Mouse (Mus musculus): ENCODE measurements at regions not wholly inside any gene's neighbourhood (a gene's known extent, or its start where the extent isn't known, plus 50 kb on each side); places are given as distances from the start of the nearest gene placed in this dataset.
A peak's percentile ranks its signal among the peaks of the same experiment; 100 is the strongest.
"Not testable (repeated sequence)": the region's sequence is repeated elsewhere in the genome, so short reads cannot be mapped to it uniquely, and the experiment has no call there.

DNA sequence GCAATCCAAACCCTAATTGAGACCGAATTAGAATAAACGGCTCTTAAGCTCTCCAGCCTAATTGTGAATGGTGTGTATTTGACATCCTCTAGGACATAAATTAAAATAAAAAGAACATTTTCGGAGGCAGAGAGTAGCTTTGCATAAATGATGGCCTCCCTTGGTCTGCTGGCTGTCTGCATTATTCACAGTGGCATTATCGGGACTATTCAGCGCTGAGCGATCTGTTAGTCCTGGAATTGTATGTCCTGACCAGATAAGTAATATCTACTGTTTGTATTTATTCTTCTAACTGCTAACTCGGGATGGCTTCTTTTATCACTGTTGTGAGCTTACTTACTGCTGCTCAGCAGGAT, 299.6 kb downstream of the Chl1 start:
- DNase-seq (ENCODE audit: low spot score in 2 of 2) = no peak

DNA sequence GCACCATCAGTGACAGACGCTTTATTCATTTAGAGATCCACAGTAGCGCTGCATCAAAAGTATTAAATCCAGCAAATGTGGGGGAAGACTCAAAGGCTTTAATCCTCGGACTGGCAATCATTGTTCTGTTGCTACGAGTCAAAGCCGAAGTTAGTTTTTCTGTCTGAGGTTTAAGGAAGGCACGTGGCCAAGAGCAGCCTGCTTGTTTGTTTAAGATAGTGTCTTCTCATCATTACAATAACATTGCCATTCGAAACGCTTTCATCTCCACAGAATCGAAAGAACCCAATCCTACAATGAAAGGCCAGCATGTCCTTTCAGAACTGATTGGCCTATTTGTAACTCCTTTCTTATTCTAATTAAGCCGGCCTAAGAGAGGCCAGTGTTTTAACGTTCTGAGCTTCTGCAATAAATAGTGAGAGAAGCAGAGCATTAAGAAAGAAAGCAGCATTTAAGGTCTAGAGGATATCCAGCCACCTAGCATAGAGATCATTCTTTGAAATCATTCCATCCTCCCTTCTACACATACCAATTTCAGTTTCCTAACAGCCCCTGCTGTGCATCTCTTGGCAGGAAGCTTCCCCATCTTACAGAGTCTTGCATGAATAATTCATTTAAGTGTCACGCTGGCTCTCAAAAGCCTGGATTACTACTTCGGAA, 300.1 kb downstream of the Chl1 start:
- DNase-seq (ENCODE audit: low spot score in 2 of 2) = peak in 1 of 2 experiments; percentile 20

DNA sequence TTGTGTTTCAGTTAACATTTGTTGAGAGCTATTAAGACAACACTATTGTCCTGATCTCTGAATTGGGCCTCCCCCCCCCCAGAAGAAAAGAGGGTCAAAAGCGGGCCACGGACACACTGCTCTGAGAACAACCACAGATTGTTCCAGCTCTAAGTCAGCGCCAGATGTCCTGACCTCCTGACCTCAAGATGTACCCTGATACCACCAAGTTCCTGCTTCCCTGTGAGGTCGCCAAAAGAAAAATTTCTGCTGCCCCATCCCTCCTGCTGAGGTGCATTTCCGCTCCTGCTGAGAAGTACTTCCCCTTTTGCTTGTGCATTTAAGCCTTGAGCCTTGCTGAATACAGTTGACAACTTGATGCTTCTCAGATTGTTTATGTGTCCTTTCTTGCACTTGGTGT, 306.0 kb downstream of the Chl1 start:
- DNase-seq (ENCODE audit: low spot score in 2 of 2) = not testable (repeated sequence)

DNA sequence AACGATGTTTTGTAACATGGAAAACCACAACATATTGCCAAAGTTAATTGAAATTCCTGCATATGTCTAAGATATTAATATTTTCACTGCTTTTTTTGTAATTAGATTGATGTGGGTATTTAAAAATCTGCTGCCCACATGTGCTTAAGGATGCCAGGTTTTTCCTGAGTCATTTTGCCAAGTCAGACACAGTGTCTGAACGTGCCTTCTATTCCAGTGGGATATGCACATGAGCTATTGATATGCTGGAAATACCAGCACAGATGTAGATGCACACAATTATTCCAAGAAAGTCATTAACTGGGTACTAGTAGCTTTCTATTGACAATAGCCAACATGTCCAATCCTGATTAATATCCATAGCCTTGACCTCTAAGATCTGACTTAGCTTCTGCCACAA, 315.7 kb downstream of the Chl1 start:
- no peak for DNase-seq (ENCODE audit: low spot score in 2 of 2)

DNA sequence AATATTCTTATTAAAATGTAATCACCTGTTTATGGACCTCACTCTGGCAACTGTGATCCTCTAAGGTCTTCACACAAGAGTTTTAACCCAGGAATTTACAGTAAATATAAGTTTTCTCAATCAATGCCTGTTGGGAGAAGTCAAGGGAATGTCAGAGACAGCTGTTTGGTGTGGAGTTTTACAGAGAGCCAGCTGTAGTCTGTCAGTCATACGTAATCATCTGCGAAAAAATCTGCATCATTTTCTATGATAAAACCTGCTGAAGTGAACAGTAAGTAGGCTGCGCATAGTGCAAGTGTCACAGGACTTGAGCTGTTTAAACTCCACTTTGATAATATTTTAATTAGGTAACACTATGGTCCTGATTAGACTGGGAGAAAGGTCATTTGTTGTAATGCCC, 317.2 kb downstream of the Chl1 start:
- no peak for DNase-seq (ENCODE audit: low spot score in 2 of 2)

DNA sequence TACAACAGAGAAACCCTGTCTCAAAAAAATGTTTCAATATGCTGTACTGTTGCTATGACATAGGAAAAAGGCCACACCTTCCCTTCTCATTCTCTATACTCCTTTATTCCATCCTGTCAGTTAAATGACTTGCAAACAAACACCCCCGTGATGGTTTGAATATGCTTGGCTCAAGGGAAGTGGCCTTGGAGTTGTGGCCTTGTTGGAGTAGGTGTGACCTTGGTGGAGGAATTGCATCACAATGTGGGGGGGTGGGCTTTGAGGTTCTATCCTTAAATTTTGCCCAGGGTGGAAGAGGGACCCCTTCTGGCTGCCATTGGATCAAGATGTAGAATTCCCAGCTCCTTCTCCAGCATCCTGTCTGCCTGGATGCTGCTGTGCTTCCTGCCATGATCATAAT, 318.5 kb downstream of the Chl1 start:
- DNase-seq (ENCODE audit: low spot score in 2 of 2) = no peak

DNA sequence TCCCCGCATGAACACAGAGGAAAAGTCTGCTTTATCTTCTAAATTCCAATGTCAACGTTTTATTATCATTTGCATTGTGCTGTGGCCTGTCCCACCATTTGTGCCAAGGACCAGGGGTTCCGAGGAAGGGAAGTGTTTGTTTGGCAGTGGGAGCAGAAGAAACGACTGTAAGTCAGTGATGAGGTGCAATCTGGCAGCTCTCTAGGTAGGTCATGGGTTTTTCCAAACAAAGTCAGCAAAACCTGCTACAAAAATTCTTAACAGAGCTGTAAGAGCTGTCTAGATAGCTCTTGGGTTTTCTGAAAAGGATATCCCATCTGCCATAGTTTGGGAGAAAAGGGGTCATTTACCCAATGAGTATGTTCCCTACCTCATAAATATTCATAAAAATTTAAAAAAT, 321.9 kb downstream of the Chl1 start:
- DNase-seq (ENCODE audit: low spot score in 2 of 2) = no peak

DNA sequence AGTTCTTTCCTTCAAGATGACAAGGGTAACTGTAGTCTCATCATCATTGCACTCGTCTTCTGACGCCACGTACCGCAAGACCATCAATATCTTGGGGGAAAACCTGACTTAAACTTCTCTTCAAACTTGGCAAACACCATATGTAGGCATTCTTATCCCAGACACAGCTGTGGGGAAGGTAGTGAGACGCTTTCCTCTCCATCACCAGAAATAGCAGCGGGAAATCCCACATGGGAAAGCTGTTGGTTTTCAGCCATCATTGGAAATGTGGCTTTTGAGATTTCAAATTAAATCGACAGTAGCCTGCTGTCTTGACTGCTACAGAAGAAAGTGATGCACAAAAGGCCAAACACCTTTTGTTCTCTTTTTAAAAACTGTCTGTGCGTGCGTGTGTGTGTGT, 322.4 kb downstream of the Chl1 start:
- no peak for DNase-seq (ENCODE audit: low spot score in 2 of 2)

DNA sequence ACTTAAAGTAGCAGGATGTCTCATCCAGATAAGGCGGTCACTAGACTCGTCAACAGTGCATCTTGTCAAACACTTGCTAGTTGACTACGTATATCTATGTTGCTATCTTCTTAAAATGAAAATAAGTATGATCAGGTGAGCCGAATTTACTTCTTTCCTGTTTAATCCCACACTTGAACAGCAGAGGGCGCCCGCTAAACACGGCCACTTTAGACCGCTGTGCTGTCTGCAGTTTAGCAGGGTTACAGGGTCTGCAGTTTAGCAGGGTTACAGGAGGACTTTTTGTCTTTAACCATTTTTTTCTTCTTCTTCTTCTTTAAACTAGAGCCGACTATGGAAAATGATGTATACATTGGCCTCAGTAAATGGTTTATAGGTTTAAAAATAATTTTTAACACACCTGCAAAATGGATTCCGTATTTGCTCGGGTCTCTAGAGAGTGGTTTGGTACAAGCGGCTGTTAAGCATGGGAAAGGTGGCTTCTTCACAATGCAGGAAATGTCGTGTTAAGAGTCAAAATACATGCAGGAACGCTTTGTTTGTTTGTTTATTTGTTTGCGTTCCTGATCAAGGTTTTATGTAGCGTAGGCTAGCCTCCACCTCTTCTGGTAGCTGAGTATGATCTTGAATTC, 323.2 kb downstream of the Chl1 start:
- DNase-seq (ENCODE audit: low spot score in 2 of 2) = peak; percentile 74 to 78

DNA sequence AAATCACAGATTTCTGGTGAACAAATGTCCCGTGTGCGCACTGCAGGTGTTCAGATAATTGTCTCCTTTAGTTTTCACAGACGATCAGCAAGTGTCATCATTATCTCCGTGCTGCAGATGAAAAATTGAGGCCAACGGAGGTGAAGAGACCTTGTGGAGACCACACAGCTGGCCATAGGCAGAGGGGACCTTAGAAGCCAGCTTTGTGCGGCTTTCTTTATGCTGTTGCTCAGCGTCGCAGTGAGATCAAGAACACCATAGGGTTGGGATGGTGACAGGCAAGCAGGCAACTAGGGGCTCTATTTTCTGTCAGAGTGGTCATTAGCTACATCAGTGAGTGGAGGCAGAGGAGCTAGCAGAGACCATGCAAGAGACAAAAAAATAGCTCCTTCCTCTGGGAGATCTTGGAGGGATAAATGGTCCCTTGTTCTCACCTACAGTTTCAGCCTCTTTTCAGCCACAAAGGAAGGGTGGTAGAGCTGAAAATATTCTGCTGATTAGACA, 324.4 kb downstream of the Chl1 start:
- no peak for DNase-seq (ENCODE audit: low spot score in 2 of 2)

DNA sequence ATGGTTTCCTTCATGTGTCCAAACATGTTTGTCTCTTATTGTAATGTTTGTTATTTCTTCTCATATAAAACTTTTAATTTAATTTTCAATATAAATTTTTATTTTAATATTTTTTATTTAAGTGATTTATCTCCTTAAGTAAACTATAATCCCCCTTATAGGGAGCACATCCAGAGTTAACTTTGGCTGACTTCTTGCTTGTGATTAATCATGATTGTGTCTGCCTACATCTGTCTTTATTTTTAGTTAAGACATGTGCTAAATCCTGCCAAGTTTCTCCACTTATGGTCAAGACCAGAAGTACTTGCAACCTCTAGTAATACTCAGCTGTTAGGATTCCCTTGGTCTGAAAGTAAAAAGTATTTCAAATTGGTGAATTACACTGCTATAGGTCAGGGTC, 349.4 kb downstream of the Chl1 start:
- DNase-seq (ENCODE audit: low spot score in 2 of 2) = no peak

DNA sequence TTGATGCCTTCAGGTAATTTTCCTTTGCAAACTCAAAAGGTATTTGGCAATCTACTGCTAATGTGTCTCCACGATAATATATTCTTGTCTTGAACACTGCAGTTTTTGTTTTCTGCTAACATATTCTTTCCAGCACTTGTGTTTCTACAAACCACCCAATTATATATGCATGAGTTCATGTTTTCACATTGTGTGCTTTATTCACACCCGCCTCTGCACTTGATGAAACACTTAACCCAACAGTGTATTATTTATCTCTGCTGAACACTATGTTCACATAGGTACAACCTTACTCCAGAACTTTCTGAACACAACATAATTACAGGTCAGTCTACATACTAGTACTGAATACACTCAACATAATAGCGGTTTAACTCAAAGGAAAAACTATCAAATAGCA, 383.1 kb downstream of the Chl1 start:
- no peak for DNase-seq (ENCODE audit: low spot score in 2 of 2)

DNA sequence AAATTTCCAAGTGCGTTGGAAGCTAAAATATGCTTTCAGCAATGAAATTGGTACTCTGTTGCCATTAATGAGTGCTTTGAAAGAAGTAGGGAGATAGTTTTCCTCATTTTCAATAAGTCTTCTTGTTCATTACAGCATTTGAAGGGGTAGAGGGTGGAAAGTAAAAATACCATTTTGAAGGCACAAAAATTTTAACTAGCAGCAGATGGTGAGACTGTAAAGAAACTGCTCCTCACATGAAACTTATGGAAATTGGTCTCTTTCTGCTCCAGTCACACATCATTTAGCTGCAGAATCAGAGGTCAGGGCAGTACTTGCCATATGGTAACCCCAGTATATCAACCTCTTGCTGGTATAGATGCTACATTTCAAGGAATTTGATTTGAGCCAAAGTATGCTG, 414.1 kb downstream of the Chl1 start:
- peak in 1 of 2 experiments; percentile 8 for DNase-seq (ENCODE audit: low spot score in 2 of 2)

DNA sequence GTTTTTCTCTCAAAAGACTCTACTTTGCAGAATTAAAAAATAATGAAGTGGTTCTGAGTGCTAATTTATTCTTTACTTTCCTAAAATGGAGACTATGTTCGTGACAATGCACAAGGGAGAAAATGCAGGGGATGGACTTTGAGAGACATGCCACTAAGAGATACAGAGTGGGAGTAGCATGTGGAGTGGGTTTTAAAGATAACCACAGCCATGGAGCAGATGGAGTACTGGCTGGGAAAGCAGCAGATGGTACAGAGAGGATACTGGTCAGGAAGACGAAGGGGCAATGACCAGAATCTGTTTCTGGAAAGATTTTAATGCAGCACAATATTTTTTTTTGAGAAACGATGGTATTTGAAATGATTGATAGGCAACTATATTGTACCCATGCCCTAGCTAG, 416.7 kb downstream of the Chl1 start:
- DNase-seq (ENCODE audit: low spot score in 2 of 2) = peak in 1 of 2 experiments; percentile 34

DNA sequence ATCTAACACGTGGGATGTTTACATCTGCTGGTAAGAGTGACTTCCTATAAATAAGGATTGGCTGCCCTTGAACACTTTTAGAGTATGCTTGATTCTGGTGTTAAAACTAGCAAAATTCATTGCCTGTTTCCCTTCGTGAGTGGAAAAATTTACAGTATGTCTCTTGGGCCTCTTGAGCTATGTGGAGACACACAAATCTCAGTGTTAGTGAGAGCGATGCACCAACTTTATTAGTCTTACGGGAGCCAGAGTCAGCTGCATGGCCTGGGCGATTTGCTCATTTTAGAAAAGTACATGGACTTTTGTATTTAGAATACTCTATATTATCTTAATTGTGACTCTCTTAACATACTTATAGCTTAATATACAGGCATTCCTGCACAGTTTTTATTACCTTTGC, 430.0 kb downstream of the Chl1 start:
- DNase-seq (ENCODE audit: low spot score in 2 of 2) = no peak

DNA sequence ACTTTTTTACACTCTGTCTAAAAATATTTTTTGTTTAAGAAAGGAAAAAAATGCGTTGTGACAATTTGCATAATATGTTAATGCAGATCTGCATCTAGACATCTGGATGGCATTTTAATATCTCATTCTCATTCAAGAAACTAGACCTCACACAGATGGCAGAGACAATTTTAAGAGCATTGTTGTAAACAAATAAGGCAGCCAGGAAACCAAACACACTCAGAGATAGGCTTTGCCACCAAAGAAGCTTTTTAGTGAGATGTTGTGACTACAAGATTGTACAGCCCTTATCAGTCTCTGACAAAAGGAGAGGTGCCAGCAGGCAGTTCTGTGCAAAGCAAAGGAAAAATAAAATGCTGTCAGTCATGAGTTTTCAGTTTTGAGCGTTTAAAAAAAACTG, 434.0 kb downstream of the Chl1 start:
- no peak for DNase-seq (ENCODE audit: low spot score in 2 of 2)

DNA sequence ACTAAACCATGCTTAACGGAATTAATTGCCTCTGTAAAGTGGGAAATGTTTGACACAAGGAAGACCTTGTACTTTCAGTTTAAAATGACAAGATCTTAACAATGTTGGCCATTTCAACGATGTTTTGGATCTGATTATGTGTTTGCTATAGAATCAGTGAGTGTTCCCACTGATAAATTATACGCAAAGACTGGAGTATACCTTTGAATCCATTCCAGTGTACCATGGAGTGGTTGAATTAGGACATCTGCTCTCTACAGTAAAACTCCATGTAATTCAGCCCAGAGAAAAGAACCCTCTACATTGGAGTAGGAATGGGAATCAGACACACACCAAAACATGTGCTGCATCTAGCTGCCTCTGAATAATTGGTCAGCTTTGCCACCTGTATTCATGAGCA, 437.1 kb downstream of the Chl1 start:
- no peak for DNase-seq (ENCODE audit: low spot score in 2 of 2)

DNA sequence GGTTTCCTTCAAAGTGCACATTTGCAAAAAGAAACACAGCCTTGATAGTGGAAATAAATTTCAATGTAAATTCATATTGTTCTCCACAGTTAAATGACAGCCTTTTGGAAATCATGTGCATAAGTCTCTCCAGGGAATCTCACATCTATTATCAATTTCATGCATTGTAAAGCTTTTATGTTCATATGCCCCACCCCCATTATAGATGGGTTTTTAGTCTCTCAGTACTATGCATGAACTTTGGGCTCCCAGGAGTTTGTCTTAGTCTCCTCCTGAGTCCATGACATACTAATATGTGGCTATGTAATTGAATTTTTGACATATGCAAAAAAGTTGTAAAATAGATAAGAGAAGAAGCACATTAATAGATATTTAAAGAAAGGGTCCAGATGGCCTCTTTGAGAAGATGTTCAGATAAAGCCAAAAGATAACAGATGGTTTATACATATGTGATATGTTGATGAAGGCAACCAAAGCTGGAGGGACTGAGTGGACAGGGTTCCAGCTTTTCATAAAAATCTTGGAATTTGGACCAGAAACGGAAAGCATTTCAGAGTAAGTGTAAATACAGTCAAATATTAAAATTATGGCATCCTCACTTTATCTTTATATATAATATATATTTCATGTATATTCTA, 442.9 kb downstream of the Chl1 start:
- no peak for DNase-seq (ENCODE audit: low spot score in 2 of 2)

DNA sequence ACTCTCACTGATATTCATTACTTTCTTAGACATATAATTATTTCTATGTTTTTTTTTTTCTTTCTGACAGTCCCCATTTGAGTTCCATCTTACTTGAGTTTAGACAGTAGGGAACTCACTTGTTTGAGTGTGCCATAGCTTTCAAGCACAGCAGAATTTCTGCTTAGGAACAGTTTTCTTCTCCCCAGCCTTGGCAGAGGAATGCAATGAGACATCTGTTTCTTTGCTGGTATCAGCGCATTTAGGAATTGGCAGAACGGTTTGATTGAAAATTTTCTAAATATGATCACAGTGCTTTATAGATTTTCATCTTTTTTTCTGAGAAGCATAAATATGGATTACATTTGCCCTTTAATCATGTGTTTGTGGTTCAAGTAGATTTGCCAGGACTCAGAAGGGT, 448.6 kb downstream of the Chl1 start:
- no peak for DNase-seq (ENCODE audit: low spot score in 2 of 2)

DNA sequence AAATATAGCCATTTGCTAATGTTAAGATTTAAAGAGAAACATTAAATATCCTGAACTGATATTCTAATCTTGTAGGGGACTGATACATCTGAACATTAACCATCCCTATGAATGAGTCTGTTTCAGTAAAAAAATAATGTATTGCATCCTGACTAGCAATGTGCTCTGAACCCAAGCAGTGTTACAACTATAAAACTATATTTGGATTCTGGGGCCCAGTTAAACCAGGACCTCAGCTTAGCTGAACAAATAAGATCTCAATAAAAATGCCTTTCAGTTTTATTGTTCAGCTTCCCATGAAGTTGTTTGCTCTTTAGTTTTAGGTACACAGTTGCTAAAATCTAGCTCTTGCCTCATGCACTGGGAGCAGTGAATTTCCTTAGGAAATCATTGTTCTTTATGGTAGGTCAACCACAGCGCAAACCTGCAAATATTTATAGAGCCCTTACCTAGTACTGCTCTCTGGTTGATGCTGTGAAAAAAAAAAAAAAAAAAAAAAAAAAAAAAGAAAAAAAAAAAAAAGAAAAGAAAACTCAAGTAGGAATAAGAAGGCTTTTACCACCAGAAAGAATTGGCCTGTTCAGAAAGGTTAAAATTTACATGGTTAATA, 457.5 kb downstream of the Chl1 start:
- no peak for DNase-seq (ENCODE audit: low spot score in 2 of 2)

DNA sequence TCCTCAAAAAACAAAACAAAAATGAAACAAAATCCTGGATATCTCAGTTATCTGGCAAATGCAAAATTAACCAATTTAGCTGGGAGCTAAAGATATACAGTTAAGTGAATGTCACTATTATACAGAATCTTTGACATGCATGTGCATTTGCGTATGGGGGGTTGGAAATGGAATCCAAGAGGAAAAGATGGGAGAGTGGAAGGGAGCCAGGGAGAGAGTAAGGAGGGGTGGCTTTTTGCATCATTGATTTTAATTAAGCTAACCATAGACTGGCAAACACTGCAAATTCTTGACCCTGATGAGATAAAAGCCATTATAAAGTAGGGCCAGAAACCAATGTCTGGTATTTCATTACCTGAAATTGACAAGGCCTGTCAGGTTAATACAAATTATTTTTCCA, 488.8 kb downstream of the Chl1 start:
- no peak for DNase-seq (ENCODE audit: low spot score in 2 of 2)

DNA sequence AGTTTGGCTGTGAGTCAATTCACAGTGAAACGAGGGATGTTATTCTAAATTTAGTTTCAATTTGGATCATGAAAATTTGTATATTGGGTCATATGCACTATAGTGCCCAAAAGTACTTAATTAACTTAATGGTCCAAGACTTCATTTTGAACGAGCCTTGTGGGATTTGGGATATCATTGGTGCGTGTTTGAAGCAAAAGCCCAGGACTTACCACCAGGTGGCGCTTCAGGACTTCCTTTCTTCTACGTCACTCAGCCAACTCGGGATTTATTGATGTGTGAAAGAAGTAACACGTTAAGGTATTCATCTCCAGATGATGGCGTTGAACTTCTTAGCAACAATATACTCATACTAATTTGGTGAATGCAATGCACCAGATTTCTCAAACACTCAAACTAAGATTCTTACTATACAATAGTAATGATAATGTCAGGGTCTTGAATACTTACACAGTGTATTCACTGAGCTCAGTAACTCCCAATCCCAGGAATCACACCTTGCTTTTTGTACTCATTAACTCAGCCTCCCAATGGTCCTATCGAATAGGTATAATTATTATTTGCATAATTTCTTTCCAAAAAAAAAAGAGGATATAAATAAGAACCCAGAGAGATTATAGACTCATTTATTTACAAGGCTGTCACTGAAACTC, 464.0 kb upstream of the Cntn6 start:
- DNase-seq (ENCODE audit: low spot score in 2 of 2) = peak; percentile 87 to 91

Data from left cerebral cortex, adult 18-20 months (tissue).